Mouse (Mus musculus) induced T-regulatory cell, adult 2 months (primary cell): Measurements from ENCODE around the gene Vpreb3.
A peak's percentile ranks its signal among the peaks of the same experiment; 100 is the strongest.

Experiments
- DNase-seq: peaks from one replicate; pipeline ENCODE4 v3.0.0-alpha.2; 2012; ENCODE audit warnings: low read depth

Vpreb3 gene

DNA sequence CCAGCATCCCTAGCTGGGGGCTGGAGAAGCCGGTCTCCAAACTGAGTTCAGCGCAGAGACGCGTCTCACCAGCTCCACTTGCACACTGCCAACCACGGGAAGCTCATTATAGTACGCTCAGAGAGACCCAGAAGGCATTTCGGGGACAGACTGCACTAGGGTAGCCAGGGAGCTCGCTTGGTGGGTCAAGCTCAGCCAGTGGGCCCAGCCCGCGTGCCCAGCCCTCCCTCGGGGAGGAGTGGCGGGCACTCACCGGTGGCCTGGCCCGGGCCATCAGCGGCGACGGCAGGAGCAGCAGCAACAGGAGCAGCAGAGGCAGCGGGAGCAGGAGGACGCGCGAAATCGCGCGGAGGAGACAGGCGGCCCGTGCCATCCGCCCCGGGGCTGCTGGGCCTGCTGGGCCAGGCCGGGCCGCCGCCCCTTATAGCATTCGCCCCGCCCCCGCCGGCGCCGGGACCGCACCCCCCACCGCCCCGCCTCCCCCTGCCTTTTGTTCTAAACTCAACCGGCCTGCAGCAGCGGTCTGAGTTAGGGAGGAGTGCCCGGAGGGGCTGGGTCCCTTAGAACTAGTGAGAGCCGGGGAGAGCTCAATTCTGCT lies 10.7 kb upstream of the Vpreb3 start:
- DNase-seq: peak; percentile 72

DNA sequence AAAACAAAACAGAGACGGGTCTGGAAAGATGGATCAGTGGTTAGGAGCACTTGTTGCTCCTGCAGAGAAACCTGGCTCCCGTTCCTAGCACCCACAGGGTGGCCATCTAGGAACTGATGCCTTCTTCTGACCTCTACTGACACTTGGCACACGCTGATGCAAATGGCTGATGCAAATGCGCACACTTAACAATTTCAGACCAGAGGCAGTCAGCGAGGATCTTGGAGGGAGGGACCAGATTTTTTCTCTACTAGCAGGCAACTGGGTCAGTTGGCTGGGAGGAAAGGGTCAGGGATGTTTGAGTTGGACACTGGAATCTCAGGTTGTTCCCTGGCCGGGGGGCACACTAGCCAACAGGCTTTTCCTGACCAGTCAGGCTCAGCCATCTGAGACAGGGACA lies 10.0 kb upstream of the Vpreb3 start, which contains the start of gene Chchd10:
TSS of gene Chchd10 (plus strand) at position 240 of the 400 bp plus-strand sequence.
- no peak for DNase-seq

DNA sequence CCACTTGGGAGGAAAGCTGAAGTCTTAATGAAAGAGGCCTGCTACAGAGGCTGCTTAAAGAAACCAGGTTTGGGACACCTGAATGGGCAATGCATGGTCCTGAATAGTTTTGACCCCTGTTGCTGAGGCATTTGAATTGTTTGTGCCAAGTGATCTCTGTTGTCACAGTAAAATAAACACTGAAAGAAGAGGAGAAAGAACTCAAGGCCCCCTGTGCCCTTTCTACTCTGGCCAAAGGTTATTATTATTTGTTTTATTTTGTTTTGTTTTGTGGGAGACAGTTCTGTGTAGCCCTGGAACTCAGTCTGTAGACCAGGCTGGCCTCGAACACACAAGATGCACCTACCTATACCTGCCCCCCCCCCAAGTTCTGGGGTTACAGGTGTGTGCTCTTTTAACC lies 7.9 kb upstream of the Vpreb3 start:
- no peak for DNase-seq

DNA sequence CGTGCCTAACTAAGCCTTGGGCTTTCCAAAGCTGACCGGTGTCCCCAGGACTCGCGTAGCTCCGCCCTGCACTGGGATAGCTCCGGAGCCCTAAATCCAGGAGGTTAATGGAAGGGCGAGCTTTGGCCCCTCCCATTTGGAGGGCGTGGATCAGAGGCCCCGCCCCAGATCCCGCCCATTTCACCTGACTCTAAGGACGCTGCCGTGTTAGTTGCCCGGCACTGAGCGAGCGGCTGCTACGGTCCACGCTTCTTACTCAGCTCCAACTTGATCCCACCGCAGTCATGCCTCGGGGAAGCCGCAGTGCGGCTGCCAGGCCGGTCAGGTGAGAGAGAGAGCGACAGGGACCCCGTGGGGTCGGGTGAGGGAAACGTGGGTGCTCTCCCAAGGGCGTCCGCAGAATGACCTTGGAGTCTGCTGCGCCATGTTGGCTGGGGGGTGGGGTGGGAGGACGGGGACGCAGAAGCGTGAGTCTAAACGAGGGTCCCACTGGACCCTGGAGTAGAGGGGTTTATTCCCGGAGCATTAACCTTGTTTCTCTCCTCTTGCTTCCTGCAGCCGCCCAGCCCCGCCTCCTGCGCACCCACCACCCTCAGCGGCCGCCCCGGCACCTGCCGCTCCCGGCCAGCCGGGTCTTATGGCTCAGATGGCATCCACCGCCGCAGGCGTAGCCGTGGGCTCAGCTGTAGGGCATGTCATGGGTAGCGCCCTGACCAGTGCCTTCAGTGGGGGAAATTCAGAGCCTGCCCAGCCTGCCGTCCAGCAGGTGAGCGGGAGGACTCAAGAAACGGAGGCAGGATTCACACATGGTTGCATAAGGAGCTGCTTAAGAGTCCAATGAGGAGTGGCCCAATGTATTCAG lies 6.9 kb upstream of the Vpreb3 start, which contains the start of gene Mmp11:
TSS of gene Mmp11 (minus strand) at position 817 of the 862 bp plus-strand sequence.
- peak; percentile 93 for DNase-seq

DNA sequence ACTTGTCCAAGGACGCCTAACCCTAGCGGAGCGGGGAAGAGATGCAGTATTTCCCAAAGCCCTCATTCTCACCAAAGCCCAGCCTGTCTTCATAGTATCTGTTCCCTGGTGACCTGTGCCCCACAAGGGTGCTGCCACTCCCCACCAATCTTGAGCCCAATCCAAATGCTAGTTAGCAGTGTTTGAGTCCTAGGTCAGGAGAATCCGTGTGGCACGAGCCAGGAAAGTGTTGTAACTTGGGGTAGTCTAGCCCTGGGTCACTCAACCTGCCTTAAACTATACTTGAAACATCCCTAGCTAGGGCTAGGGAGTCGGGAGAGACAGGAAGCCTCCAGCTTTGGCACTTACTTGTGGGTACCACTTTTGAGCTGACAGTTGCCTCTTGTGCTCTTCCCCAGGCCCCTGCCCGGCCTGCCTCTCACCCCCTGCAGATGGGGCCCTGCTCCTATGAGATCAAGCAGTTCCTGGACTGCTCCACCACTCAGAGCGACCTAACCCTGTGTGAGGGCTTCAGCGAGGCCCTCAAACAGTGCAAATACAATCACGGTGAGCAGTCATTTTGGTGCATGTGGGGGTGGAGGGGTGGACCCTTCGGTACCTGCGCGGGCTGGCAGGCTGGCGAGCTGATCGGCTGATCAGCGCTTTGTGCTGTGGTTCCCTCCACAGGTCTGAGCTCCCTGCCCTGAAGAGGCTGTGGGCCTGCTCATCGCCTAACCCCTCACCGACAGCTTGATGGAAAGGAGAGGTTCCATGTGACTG lies 5.8 kb upstream of the Vpreb3 start:
- DNase-seq: peak; percentile 47

DNA sequence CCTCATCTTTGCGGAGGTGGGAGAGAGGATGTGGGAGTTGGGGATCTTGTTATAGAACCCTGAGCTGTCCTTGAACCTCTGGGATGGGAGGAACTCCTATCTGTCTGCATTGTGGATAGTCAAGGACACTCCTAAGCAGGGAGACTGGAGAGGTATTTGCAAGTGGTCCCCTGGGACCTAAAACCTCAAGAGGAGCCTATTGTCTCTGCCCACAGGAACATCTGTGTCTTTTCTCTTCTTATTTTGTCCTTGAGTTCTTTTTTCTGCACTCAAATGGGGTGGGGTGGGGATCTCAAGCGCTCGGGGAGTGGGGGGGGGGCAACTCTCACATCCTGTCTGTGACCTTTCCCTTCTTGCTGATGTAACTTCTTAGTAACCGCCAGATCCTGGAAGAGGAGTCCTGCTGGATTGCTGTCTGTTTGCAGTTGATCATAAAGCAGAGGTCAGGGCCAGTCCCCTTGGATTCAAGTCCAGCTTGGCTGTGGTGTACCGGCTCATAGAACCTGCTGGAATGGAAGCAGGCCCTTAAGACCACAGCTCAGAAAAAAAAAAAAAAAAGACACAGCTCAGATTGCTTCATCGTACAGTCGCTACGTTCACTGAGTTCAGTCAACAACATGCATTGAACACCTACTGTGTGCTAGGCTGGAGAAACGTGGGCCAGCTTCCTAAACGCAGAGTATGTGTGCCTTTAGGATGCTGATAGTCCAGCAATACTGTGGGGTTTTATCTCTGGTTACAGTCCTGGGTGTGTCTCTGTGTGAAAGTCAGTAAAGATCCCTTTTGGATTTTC lies 4.8 kb upstream of the Vpreb3 start:
- peak; percentile 53 for DNase-seq

DNA sequence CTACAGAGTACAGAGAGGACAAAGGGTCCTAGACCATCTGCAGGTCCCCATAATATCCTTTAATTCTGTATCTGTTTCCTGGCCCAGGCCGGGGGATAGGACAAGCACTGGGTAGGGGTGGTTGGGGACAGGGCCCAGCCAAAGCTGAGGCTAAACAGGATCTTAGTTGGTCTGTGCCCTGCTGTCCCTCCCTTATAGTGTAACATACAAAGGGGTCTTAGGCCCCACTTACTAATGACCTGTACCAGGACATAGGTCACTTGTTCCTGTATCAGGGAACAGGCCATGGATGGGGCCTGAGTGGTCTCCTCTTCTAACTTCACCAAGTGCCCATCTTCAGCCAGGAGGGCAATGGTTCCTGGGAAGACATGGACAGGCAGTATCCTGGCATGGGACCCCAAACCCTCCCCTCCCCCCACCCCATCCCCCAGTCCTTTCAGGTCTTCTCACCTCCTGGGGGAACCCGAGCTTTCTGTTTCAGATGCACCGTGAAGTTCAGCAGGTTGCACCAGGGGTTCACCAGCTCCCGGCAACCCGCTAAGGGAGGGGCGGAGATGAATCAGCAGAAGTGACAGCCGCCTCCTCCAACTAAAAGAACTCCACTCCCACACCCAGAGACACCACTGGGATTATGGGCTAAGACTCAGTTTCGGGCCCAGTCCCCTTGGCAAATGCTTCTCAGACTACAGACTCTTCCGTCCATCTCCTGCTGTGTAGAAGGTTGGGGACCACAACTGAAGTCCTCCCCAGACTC lies 3.2 kb upstream of the Vpreb3 start:
- peak; percentile 55 for DNase-seq

DNA sequence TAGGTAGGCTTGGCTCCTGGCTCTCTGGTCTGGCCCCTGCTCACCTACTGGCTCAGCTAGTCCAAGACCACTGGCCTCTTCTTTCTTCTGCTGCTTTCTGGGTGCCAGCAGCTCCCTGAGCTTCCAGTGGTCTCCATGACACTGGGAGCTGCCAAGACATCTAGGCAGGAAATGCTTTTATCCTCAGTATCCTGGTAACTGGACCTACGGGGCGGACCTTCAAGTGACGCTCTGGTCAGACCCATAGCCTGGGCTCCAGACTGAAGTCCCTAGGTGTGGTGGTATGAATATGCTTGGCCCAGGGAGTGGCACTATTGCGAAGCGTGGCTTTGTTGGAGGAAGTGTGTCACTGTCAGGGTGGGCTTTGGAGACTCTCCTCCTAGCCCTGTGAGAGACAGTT lies 2.3 kb upstream of the Vpreb3 start, which contains the start of gene Gm867:
TSS of gene Gm867 (minus strand) at position 153 of the 400 bp plus-strand sequence.
- no peak for DNase-seq

DNA sequence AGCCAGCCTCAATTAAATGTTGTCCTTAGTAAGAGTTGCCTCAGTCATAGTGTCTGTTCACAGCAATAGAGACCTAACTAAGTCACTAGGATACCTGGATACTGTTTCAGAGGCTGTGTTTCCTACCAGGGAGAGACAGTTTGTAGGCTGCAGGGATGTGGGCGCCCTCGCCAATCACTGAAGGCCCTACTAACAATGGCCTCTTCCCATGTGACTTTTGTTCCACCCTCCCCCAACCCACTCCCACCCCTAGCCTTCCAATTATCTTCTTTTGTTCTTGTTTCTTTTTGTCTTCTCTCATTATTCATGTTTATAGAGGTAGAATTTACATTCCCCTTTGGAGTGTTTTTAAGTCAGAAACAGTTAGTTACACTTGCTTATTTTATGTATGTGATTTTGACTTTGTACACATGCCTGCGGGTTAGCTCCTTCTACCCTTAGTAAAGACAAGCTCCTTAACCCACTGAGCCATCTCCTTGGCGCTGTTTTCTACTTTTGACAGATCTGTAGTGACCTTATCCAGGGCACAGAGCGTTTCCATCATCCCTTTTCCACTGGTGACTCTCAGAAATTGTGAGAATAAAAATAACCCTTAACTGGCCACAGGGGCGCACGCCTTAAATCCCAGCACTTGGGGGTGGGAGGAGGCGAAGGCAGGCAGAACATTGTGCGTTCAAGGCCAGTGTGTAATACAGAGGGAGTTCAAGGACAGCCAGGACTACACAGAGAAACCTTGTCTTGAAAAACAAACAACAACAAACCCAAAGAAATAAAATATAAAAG lies 1.6 kb upstream of the Vpreb3 start:
- DNase-seq: no peak

DNA sequence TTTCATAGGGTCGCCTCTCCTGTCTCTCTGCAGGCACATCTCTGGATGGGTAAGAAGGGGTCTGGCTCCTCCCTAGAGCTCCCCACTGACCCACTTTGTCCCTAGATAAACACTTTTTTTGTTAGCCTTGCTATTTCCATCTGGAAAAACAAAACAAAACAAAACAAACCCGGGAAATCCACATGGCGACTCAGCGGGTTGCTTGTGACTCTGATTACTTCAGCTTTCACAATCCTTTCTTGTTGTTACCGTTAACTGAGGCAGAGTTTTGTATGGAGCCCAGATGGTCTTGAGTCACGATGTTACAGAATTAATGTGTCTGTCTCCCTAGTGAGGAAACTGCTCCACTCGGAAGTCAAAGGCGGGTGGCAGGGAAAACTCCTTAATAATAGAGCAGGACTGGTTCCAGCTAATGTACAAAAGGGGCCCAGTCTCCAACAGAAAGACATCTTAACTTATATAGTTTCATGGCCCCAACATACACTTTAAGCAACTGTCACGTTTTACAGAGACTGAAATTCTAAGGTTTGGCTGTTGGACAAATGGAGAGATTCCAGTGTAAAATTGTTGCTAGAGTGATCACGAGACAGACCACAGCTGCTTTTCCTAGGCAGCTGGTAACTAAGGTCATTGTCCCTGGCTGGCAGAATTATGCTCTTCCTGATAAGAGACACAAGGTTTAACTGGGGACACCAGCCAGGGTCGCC lies 1.4 kb downstream of the Vpreb3 start:
- DNase-seq: no peak

DNA sequence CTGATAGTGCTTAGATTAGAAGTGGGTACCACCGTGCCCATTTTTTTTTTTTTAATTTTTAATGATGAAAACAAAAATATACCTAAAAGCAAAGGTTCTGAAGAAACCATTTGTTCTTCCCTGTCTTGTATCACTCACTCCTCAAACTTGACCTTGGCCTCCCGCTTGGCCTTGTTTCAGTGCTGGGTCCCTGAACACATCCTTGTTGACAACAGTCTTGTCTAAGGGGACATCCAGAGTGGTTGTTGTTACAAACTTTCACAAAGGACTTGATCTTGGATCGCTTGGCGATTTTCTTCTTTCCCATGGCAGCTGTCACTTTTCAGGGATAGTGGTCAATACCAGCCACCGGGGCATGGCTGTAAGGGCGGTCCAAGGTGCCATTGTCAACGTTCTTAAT lies 2.4 kb downstream of the Vpreb3 start:
- no peak for DNase-seq

DNA sequence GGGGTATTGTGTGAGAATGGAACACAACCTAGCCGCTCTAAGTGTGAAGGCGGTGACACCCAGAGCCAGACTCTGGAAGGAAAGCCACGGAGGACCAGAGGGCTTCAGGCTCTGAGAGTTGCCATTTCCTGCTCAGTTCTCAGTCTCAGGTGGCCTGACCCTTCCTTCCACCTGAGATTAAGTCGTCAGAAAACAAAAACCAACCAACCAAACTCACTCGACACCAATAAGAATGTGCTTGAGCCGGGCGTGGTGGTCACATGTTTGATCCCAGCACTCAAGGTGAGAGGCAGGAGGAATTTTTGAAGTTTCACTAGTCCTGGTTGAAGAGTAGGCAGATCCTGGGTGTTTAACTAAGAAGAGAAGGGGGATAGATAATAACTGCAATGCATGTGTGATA lies 3.0 kb downstream of the Vpreb3 start:
- no peak for DNase-seq

DNA sequence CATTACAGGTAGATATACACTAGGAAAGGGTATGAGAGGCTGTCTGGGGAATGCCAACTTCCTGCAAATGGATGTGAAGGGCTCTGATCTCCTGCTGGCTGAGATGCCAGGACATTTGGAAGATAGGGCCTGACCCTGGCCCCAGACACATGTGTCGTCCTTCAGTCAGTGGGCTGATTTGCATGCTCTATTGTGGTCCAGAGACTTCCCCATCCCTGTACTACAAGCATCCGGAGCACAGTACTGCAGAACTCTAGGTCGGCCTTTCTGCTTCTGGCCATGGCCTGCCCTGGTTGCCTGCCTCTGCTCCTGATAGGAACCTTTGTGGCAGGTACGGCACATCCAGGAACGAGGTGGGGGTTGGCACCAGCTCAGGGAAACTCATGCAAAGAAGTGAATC lies 5.2 kb downstream of the Vpreb3 start:
- no peak for DNase-seq

DNA sequence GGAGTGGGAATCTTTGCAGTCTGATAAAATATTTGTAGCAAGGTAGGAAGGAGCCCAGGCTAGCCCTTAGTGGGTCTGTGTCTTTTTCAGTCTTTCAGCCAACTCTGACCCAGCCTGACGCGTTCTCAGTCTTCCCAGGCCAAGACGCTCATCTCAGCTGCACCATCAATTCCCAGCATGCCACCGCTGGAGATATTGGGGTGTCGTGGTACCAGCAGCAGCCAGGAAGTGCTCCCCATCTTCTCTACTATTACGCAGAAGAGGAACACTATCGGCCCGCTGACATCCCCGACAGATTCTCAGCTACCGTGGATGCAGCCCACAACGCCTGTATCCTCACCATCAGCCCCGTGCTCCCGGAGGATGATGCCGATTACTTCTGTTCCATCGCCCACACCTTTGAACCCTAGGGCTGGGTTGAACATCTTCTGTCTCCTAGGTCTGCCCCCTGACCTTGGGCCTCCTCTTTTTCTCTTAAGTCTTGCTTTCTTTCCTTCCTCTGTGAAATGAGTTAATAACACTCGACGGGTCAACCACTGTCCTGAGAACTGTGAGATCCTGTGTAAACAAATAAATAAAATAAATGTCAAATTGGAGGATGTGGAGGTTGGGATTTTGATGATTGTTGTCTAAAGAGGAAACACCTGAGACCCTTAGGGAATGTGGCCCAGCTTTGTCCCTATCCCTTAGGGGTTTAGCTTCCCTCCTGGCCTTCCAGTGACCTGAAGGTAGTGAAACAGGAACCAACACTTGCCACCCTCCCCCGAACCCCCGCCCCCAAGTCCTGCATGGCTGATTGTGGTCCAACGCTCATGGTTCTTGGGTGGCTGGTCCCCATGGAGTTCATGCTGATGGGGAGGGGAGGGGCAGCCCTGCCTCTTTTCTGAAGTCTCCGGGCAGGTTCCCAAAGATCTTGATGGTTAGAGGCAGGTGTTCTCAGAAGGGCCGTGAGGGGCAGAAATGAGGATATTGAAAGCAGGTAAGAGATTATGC lies 6.5 kb downstream of the Vpreb3 start:
- DNase-seq: no peak

DNA sequence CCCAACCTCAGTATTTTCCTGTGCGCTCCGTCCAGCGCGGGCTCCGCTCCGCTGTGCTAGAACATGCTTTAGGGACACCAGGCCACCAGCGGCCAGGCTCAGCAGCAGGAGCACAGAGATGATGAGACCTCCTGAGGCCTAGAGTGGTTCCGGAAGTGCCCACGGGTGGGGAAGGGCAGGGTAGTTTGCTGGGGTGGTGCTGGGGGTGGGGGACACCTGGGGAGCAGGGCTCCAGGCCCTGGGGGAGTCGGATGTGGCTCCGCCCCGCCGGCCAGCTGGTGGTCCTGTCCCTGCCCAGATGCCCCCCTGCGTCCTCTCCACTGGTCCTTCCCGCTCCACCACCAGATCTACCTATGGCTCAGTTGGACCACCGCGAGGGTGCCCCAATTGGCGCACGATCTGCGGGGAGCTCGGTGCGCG lies 7.9 kb downstream of the Vpreb3 start:
- DNase-seq: peak; percentile 40

DNA sequence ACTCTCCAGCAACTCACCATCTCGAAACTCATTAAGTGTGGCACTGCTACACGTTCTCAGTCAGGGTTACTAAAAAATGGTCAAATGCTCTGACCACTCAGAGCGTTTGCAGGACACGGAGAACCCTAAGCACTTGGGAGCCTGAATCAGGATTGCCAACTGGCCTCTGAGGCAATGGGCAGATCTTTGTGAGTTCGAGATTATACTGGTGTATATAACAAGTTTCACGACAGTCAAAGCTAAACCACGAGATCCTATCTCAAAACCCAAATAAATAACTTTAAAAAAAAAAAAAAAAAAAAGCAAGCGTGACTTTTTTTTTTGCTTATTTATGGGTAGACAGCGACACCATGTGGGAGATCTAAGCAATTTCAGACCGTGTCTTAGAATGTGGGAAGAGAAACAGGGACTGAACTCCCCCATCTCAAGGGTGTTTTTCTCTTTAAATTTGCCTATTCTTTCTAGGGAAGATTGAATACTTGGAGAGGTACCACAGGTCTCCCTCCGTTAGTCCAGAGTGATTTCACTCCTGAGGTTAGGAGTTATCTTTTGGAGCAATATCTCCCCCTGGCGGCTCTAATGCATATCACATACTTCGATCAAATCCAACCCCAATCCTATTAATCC lies 8.7 kb downstream of the Vpreb3 start:
- peak; percentile 91 for DNase-seq

DNA sequence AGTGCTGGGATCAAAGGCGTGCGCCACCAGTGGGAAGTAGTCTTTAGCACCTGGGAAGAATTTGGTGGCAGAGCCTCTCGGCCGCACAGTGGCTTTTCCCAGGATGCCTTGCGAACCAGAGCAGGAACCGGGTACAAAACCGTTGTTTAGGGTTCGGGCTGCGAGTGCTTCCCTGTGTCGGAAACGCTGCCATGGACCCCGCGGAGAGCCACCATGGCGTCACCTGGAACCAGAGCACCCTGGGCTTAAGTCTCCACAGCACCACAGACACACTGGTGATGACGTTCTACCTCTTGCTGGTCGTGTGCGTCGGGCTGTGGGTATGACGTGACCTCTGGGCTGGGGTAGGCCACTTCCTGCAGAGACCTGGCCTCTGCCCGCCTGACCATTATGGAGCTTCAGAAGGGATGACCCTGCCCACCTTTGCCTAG lies 11.5 kb downstream of the Vpreb3 start, which contains the start of gene Gm5134:
TSS of gene Gm5134 (plus strand) at position 134 of the 431 bp plus-strand sequence.
- DNase-seq: peak; percentile 57

DNA sequence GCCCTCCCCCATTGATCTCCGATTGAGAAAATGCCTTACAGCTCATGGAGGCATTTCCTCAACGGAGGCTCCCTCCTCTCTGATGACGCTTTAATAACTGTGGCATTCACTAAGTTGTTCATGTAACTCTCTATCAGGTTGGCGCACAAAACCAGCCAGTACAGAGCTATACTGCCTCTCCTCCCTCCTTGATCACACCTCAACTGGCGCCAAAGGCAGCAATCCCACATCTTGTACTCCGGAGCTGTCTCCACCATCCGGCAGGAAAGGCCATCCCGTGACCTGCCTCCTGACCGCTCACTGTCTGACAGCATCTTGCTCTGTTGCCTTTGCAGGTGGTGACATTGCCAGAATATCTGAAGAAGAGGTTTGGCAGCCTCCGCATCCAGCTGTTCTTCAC lies 31.0 kb downstream of the Vpreb3 start:
- no peak for DNase-seq
